Mouse (Mus musculus) brain, embryonic 14.5 days (tissue): ENCODE measurements around the gene Fgb.

Experiments
- CTCF ChIP-seq: fragments of 200-500 bp; IDR thresholded peaks from 2 replicates; pipeline ENCODE4 v1.5.1; 2012; ENCODE audit warnings: inconsistent platforms, mild to moderate bottlenecking, moderate library complexity, borderline replicate concordance; ENCODE audit not compliant: insufficient read depth, insufficient read length; ENCODE audit errors: extremely low read depth
- POLR2A ChIP-seq: fragments of 200-500 bp; IDR thresholded peaks from 2 replicates; pipeline ENCODE4 v1.6.1; 2012; ENCODE audit warnings: mild to moderate bottlenecking, inconsistent platforms, borderline replicate concordance; ENCODE audit not compliant: poor library complexity, insufficient read depth, insufficient read length, severe bottlenecking; ENCODE audit errors: extremely low read depth

- TF ChIP-seq POLR2A (peak; percentile 59; the same call in 1 of the 2 replicates), CTCF (no peak)
These were observed 5.8 kb upstream of the Fgb start, which contains the start of gene Plrg1 for GRCm38 (mm10) chr3:83055281-83056038.
